Mouse (Mus musculus): ENCODE results near the gene Hyal3. TPM values are rescaled to one million over a fixed set of nuclear protein-coding genes. Genes with fewer than 3 reads are reported as not detected.
A peak's percentile ranks its signal among the peaks of the same experiment; 100 is the strongest.

The Hyal3 gene
- polyA plus RNA-seq, 1 experiment from 2014 or later = 1.3 TPM

GRCm38 (mm10) chr9:107631311-107631826, 50.8 kb downstream of the Hyal3 start:
- 66% methylated on average over 9 of the region's 9 CpGs for WGBS
- Histone ChIP-seq H3K4me3 (ENCODE audit: low read depth, low read length) (no peak overlapping the region), H3K4me1 (replicated peaks; ENCODE audit: control insufficient read depth, insufficient read depth) (peaks cover 28% of the 10 kb centered on the region), H3K27ac (replicated peaks) (peak overlapping the region; percentile 20; the same call in 1 of the 2 replicates), H3K27me3 (ENCODE audit: control insufficient read depth, insufficient read depth, low read length) (no peaks in the 10 kb centered on the region), H3K9ac (ENCODE audit: low read length) (no peak overlapping the region), H3K4me2 (replicated peaks; ENCODE audit: low read depth) (no peak overlapping the region), H3K36me3 (ENCODE audit: control insufficient read depth, insufficient read depth, low read length) (no peaks in the 10 kb centered on the region), H3K9me3 (ENCODE audit: control insufficient read depth, low read length) (no peaks in the 10 kb centered on the region)
- DNase-seq (ENCODE audit: low spot score) (no peak), ATAC-seq (ENCODE audit: low FRiP score, low TSS enrichment) (no peak)
- TF ChIP-seq CTCF (IDR thresholded peaks at IDR 0.05; ENCODE audit: low read depth) = no peak
- no peak for TF ChIP-seq EP300 (optimal IDR thresholded peaks at IDR 0.05)

GRCm38 (mm10) chr9:107631861-107632260, 51.2 kb downstream of the Hyal3 start:
- Histone ChIP-seq H3K36me3 (ENCODE audit: control insufficient read depth, insufficient read depth, low read length) (no peaks in the 10 kb centered on the region), H3K9me3 (ENCODE audit: control insufficient read depth, low read length) (no peaks in the 10 kb centered on the region), H3K27ac (replicated peaks) (peak overlapping the region; percentile 20; the same call in 1 of the 2 replicates), H3K4me2 (replicated peaks; ENCODE audit: low read depth) (no peak overlapping the region), H3K4me3 (ENCODE audit: low read depth, low read length) (no peak overlapping the region), H3K27me3 (ENCODE audit: control insufficient read depth, insufficient read depth, low read length) (no peaks in the 10 kb centered on the region), H3K9ac (ENCODE audit: low read length) (no peak overlapping the region), H3K4me1 (replicated peaks; ENCODE audit: control insufficient read depth, insufficient read depth) (peaks cover 25% of the 10 kb centered on the region)
- no peak for DNase-seq (ENCODE audit: low spot score)
- TF ChIP-seq CTCF (IDR thresholded peaks at IDR 0.05; ENCODE audit: low read depth) (no peak), EP300 (optimal IDR thresholded peaks at IDR 0.05) (no peak)
- 88% methylated on average over 8 of the region's 8 CpGs for whole genome bisulfite sequencing
- no peak for ATAC-seq (ENCODE audit: low FRiP score, low TSS enrichment)

DNA sequence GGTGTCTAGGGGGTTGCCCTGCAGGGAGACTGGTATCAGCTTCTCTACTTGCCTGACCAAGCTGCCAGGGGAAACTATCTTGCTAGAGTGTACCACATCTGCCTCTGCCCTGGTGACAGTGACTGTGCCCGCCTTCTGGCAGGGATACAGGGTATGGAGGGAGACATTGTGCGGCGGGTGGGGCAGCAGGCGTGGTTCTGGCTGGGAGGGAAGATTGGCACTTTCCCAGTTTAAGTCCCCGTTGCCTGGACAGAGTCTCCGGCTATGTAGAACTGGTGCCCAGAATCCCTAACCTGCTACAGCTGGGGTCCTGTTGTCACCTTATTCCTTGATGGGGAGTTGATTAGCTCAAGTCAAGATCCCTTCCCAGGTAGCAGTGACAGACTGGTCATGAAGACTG, 51.9 kb downstream of the Hyal3 start:
- no peak for TF ChIP-seq EP300 (optimal IDR thresholded peaks at IDR 0.05)
- no peak for TF ChIP-seq CTCF (IDR thresholded peaks at IDR 0.05; ENCODE audit: low read depth)
- Histone ChIP-seq H3K36me3 (ENCODE audit: control insufficient read depth, insufficient read depth, low read length) (no peaks in the 10 kb centered on the region), H3K4me1 (replicated peaks; ENCODE audit: control insufficient read depth, insufficient read depth) (peaks cover 21% of the 10 kb centered on the region), H3K4me2 (replicated peaks; ENCODE audit: low read depth) (peak overlapping the region; percentile 99), H3K27me3 (ENCODE audit: control insufficient read depth, insufficient read depth, low read length) (no peaks in the 10 kb centered on the region), H3K4me3 (ENCODE audit: low read depth, low read length) (peak overlapping the region; percentile 83), H3K27ac (replicated peaks) (peak overlapping the region; percentile 93), H3K9me3 (ENCODE audit: control insufficient read depth, low read length) (no peaks in the 10 kb centered on the region), H3K9ac (ENCODE audit: low read length) (peak overlapping the region; percentile 94)
- 24% methylated on average over 6 of the region's 6 CpGs for WGBS
- ATAC-seq (ENCODE audit: low FRiP score, low TSS enrichment) = no peak
- no peak for DNase-seq (ENCODE audit: low spot score)

DNA sequence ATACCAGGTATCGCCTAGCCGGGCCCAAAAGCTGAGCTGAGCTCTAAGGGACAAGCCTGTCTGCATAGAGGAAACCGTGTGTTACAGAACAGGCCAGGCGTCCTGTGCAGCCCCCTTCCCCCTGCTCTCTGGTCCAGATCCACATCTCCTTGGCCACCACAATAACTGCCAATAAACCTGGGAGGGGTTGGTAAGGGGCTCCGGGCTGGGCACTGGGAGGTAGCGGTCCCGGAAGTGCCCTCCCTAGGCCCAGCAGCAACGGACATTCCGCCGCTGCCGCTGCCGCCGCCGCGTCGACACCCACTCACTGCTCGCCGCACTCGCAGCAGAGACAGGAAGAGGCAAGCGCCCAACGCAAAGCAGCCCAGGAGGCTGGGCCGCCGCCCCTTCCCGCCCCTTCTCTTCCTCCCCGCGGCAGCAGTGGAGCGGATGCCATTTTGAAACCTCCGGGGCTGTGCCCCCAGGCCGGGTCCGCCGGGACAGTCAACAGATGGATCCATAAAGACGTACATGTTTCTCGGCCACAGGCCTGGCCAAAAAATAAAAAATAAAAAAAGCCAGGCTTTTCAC, 52.6 kb downstream of the Hyal3 start:
- 3% methylated on average over 33 of the region's 33 CpGs for WGBS
- DNase-seq (ENCODE audit: low spot score) = peak; percentile 87
- Histone ChIP-seq H3K27me3 (ENCODE audit: control insufficient read depth, insufficient read depth, low read length) (no peaks in the 10 kb centered on the region), H3K4me2 (replicated peaks; ENCODE audit: low read depth) (peak overlapping the region; percentile 99), H3K9ac (ENCODE audit: low read length) (peak overlapping the region; percentile 94), H3K27ac (replicated peaks) (peak overlapping the region; percentile 93), H3K9me3 (ENCODE audit: control insufficient read depth, low read length) (no peaks in the 10 kb centered on the region), H3K4me3 (ENCODE audit: low read depth, low read length) (peak overlapping the region; percentile 83), H3K36me3 (ENCODE audit: control insufficient read depth, insufficient read depth, low read length) (no peaks in the 10 kb centered on the region), H3K4me1 (replicated peaks; ENCODE audit: control insufficient read depth, insufficient read depth) (peaks cover 21% of the 10 kb centered on the region)
- ATAC-seq (ENCODE audit: low FRiP score, low TSS enrichment) = peak; percentile 54; the same call in 1 of the 2 replicates
- no peak for TF ChIP-seq CTCF (IDR thresholded peaks at IDR 0.05; ENCODE audit: low read depth)
- TF ChIP-seq EP300 (optimal IDR thresholded peaks at IDR 0.05) = peak; percentile 27

DNA sequence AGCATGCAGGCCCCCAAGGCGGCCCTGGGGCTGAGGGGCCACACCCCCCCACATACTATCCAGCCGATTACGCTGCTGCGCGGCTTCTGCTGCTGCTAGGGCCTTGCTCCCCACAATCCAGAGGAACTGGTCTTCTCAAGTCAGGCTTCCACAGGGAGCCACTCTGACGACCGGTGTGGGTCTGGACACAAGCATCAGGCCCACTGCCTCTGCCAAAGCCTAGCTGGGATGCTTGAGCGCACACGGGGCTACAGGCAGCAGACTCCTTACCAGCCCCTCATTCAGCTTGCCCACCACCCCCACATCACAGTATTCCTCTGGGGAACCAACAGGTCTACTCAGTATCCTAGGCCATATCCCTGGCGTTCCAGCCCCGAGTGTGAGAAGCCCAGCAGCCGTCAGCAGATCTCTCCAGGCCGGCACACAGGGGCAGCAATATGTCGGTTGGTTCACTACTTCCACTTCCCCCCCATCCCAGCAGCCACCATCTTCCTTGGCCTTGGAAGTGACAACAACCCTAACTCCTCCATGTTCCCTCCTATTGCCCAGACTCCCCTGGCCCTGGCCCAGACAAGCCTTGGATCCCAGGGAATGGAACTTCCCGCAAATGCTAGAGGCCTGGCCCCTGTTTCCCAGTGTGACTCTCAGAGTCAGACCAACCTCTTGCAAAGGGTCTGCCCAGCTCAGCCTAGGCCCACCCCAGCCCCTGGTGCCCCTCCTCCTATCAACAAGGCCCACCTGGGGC, 53.2 kb downstream of the Hyal3 start:
- peak overlapping the region; percentile 94 for H3K9ac ChIP-seq (ENCODE audit: low read length)
- H3K4me3 ChIP-seq (ENCODE audit: low read depth, low read length) = peak overlapping the region; percentile 83
- H3K9me3 ChIP-seq (ENCODE audit: control insufficient read depth, low read length) = no peaks in the 10 kb centered on the region
- WGBS = 0% methylated on average over 15 of the region's 15 CpGs
- H3K36me3 ChIP-seq (ENCODE audit: control insufficient read depth, insufficient read depth, low read length) = no peaks in the 10 kb centered on the region
- no peak for DNase-seq (ENCODE audit: low spot score)
- H3K4me1 ChIP-seq (replicated peaks; ENCODE audit: control insufficient read depth, insufficient read depth) = peaks cover 21% of the 10 kb centered on the region
- H3K27ac ChIP-seq (replicated peaks) = peak overlapping the region; percentile 93
- H3K27me3 ChIP-seq (ENCODE audit: control insufficient read depth, insufficient read depth, low read length) = no peaks in the 10 kb centered on the region
- H3K4me2 ChIP-seq (replicated peaks; ENCODE audit: low read depth) = peak overlapping the region; percentile 99
- 0 out of 2 replicates have a peak, but pooled peaks have one; percentile 4 for ATAC-seq (ENCODE audit: low FRiP score, low TSS enrichment)
- TF ChIP-seq CTCF (IDR thresholded peaks at IDR 0.05; ENCODE audit: low read depth) (no peak), EP300 (optimal IDR thresholded peaks at IDR 0.05) (no peak)

Data from stomach, postnatal 0 days (tissue).